Mouse (Mus musculus) urinary bladder, postnatal 4 days (tissue): ENCODE measurements around the gene Pnmt.
A peak's percentile ranks its signal among the peaks of the same experiment; 100 is the strongest.

Experiments
- DNase-seq, 2 experiments: peaks; one replicate each; pipeline ENCODE4 v3.0.0; 2021 to 2022; ENCODE audit warnings: low spot score in 2 of 2

Pnmt gene

DNA sequence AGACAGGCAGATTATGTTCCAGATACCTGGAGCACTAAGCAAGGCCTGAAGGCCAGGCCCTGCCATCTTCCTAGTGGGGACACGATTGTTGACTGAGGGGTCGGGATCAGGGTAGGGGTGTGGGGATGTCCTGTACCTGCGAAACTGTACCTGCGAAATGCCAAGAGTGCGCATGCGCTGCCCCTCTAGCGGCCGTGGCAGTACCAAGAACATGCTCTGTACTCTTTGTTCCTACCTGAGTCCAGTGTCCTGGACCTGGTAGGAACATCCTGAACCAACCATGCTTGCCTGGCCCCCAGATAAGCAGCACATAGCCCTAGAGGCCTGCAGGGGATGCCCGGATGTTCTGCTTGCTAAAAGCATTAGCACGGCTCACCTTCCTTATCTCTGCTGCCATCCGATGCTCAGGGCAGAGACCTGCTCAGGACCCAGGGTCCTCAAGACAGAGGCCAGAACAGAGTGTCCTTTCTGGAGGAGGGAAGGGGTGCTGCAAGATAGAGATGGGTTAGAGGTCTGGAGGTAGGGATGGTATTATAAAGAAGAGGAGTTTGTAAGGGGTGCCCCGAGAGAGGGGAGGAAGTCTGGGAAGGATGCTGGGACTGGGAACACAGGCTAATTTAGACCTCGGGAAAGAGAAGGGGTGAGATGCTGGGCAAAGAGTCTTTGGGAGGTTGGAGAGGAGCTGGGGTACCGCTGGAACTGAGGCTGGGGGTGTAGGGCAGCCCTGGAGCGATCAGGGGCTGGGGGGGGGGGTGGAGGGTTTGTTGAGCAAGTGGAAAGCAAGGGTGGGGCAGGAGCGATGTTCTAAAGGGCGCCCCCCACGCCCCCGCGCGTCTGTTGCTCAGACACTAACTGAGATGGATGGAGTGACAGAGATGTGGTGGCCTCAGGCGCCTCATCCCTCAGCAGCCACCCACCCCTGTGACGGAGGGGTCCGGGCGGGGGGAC lies at the start of gene Pnmt:
TSS of gene Pnmt (plus strand) at position 813 of the 948 bp plus-strand sequence.
- DNase-seq: no peak

DNA sequence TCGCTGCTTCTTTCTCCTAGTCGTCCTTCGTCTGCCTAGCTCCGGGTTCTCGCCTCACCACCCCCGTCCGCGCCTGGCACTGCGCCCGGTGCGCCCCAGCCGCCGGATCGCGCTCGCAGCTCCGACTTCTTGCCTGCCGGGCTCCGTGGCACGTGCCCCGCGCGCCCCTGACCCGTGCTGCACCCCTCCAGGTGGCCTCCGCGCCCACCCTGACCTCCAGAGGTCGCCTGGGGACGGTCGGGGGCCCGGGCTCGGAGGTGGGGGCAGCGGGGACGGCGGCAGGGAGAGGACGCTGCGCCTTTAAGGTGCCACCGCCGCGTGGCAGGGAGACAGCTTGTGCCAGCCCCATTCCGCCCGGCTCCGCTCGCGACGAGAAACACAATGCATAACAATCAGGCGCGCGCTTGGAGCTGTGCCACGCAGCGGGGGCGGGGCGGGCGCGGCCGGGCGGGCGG lies 47.7 kb upstream of the Pnmt start:
- peak in 1 of 2 experiments; percentile 45 for DNase-seq

DNA sequence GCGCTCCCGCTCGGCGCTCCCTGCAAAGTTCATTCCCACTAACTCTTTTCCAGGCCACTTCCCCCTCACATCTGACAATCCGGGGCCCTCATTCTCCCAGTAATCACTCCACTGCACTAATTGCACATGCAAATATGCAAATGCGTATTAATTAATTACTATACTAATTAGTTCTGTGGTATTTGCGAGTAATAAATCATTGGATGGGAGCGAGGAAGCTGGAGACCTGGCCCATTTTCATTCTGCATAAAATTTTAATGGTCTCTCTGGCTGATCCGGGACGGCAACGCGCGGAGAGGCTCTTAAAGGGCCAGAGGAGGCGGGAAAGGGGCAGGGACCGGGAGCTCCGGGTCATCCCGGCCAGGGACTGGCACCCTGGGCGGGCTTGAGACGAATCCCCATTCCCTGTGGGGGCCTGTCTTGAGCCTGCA lies 47.2 kb upstream of the Pnmt start:
- no peak for DNase-seq

DNA sequence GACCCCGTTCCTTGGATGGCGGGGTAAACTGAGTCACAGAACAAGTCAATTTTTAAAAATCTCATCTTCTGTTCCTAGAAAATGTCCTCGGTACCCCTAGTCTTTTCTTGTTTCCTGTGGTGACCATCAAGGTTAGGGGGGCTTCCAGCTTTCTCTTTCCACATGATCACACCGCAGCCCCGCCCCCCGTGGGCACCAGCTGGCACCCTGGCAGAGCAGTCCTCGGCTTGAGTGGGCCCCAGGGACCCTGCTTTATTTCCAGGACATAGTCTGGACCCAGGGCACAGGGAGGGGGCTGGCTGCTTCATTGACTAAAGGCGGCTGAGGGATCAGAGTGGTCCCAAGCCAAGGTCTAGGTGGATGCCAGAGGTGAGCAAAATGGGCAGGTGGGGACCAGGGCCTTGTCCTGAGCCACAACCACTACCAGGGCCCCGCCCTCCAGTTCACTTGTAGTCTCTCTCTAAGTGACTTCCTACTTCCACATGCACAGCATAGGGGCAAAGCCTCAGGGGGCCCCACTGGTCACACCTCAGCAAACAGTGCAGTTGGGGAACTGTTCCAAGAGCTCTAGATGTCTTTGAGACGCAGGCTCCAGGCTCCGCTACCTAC lies 46.5 kb upstream of the Pnmt start:
- no peak for DNase-seq

GRCm38 (mm10) chr11:98340597-98340996 lies 45.7 kb upstream of the Pnmt start:
- DNase-seq: no peak

DNA sequence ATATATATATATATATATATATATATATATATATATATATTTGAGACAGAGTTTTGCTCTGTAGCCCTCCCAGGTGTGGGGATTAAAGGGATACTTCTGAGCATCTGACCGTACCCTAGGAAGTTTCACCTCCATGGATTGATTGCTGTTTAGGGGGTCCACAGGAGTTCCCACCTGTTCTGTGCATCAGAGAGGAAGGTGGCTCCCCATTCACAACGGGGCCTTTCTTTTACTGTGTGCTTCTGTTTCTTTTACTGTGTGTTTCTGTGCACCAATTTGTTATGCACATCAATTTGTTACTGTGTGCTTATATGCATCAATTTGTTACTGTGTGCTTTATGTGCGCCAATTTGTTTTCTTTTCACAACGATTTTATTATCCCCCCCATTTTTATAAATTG lies 45.1 kb upstream of the Pnmt start:
- DNase-seq: no peak

DNA sequence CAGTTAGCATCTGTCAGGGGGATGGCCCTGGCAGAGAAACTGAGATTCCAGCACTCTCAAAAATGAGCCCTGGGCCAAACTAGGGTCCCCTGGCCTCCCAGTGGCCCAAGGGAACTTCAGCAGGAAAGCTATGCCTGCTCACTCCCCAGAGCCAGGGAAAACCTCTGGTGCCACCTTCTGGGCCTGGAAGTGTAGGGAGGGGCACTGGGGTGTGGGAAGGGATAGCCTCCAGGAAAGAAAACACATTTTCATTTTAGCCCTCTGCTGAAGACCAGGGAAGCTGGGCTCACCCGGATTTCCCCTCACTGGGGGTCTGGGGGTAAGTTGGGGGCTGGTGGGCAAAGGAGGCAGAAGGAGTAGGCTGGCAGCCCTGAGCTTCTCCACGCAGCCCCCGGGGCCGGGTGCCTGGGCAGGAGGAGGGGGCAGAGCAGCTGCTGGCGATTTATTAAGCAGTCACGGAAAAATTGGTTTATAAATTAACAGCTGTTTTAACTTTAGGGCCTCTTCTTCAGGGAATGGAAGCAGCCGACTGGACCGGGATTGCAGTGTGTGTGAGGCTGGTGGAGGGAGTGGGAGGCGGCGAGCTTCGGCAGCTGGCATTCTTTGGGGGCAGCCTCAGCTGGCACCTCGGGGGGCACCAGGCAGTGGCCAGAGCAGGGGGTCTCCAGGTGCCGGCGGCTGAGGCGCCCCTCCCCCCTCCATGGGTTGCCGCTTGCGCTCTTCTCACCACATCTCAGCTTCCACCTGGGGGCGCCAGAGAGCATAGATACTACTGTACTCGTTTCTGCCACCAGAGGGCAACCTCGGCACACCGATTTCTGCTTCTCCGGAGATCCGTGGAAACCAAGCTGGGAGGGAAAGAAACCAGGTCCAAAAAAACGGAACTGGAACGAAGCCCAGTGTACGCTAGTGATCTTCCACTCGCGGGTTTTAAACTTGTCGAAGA lies 44.0 kb upstream of the Pnmt start:
- DNase-seq: peak; percentile 83 to 92

DNA sequence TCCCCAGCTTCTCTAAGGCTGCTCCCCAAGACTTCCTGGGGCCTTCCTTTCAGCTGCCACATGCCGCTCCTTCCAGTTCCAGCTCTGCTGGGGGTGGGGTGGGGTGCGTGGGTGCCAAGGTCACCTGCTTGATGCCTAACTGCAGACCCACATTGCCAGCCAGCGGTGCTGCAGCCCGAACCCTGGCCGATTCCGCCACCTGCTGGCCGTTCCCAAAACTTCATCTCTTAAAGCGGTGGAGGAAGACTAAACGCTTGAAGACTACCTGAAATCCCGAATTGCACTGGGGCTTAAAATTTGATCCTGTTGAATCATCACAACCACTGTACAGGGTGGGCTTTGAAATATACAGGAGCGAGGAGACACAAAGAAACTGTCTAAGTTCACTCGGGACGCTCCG lies 41.0 kb upstream of the Pnmt start:
- DNase-seq: peak; percentile 60 to 87

DNA sequence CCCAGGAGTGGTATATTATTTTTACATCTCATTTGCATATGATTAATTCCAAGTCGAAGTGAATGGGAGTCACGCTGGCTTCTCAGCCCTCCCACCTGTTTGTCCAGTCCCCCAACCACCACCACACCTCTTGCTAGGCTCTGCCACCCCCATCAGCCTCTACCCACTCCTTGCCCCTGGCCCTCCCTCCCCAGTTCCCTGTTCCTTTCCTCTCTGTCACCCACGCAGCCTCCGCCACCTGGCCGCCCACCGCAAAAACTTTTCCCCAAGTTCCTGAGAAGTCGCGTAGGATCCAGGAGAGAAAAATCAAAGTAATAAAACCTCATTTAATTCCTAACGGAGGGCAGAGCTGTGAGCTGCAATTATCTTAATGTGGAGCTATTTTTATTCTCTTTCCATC lies 40.1 kb upstream of the Pnmt start:
- DNase-seq: no peak

DNA sequence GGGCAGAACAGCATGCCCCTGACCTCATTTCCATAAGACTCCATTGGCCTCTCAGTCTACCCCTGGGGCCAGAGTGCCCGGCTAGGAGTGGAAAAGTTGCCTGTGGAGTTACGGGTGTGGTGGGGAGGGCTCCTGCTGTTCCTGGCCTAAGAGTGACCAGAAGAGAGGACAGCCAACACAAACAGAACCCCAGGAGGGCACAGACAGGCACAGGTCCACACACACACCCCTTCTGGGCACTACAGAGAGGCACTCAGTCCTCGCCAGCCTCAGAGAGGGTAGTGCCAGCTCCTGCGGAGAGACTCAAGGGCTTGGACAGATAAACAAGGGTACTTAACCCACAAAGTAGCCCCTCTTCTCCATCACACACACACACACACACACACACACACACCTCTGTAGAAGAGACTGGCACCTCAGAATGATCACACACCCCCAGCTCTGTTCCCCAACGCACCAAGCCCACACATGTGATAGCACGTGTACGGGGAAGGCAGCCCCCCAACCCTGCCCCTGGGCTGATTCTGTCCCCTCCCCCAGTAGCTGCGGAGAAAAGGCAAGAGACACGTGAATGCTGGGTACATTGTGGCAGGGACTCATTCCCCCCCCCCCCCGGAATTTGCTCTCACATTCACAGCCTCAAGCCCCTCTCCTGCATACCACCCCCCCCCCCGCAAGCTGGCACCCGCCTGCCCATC lies 38.7 kb upstream of the Pnmt start:
- no peak for DNase-seq

- peak in 1 of 2 experiments; percentile 33 for DNase-seq
Measured at GRCm38 (mm10) chr11:98348083-98348961, 37.9 kb upstream of the Pnmt start, which contains the start of gene Ppp1r1b. Gene Ppp1r1b (plus strand): TSS chr11:98348404.

- no peak for DNase-seq
Measured at GRCm38 (mm10) chr11:98349308-98349707, 36.9 kb upstream of the Pnmt start.

DNA sequence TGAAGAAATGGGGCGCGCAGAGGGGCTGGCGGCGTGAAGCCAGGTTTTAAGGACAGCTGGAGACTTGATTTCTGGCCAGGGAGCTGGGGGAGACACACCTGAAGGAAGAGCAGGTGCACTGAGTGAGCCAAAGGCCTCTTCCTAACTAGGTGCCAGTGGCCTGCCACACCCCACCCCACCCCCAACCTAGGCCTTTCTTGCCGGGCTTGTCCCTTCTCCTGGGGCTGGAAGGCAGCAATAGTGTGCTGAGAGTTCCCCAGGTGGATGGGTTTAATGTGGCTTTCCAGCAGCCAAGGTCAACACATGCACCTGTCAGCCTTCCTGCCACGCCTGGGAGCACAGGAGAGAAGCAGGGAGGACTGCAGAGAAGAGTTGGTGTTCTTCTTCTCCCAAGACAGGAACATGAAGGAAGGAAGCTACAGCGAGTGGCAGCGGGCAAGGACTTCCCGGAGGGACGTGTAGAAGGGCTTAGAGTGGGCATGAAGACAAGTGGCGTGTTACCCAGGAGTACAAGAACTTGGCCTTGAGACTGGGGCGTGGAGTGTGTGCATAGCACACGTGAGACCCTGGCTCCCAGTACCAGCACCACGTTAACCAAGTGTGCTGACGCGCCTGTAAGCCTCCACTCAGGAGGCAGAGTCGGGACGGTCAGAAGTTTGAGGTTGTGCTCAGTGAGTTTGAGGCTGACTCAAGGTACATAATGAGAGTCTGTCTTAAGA lies 33.8 kb upstream of the Pnmt start:
- DNase-seq: no peak

- no peak for DNase-seq
Measured at GRCm38 (mm10) chr11:98353651-98354211, 32.5 kb upstream of the Pnmt start.

- no peak for DNase-seq
Measured at GRCm38 (mm10) chr11:98354445-98354844, 31.8 kb upstream of the Pnmt start.

DNA sequence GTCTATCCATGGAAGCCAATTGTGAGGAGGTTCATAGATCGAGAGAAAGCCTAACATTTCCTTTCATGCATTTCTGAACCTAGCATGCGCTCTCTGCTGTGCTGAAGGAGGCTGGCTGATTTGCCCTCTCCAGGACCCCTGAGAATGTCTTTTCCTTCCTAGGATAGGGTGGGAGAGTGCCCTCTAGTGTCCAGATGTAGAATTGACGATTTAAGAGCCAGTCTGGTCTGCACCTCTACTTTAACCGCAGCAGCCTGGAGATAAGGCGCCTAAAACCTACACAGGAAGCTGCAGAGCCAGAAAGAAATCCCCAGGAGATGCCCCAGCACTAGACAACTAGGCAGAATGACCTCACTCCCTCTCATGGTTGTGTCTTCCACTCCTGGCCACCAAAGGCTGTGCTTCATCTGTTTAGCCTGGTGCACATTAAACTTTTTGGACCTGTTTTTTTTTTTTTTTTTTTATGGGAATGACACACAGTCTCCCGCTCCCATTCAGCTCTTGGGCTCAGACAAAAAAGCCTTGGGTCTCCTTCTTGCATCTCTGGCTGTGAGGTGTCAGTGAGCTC lies 30.4 kb upstream of the Pnmt start:
- DNase-seq: no peak

GRCm38 (mm10) chr11:98356625-98357394 lies 29.4 kb upstream of the Pnmt start:
- DNase-seq: no peak
